Mouse (Mus musculus) ES-Bruce4 (cell line): ENCODE results near the gene Spdl1.

Source experiments
- CTCF ChIP-seq: IDR thresholded peaks from one replicate; pipeline ENCODE4 v1.8.1; 2011; ENCODE audit warnings: low read depth, low read length
- POLR2A ChIP-seq: IDR thresholded peaks from one replicate; pipeline ENCODE4 v1.8.1; 2011; ENCODE audit warnings: low read length; ENCODE audit not compliant: insufficient read depth

GRCm38 (mm10) chr11:34780786-34781185 is 52.7 kb downstream of the Spdl1 start:
- TF ChIP-seq CTCF: no peak
- TF ChIP-seq POLR2A: no peak
